Mouse (Mus musculus) A20 (cell line): ENCODE data around the gene Kitl.

ENCODE experiments used
- DNase-seq: peaks from one replicate; pipeline ENCODE4 v3.0.0-alpha.2; 2011; ENCODE audit warnings: low read depth, low spot score

Kitl gene

GRCm38 (mm10) chr10:100026778-100027177 lies 11.3 kb downstream of the Kitl start:
- DNase-seq: no peak

DNA sequence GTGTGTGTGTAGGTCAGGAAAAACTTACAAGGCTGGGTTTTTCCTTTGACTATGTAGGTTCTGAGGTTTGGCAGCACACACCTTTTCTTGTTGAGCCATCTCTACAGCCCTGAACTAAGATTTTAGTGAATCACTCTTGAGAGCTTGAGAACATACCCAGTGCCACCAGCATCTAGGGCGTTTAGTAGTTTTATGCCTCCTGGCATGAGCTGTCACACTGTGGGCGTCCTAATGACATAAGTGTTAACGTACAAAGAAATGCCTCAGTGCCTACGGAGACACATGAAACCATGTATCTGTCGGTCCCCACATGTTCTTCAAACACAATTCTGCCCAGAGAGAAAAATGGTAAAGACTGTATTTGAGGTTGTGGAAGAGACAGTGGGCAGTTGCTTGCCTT lies 15.0 kb downstream of the Kitl start:
- no peak for DNase-seq

DNA sequence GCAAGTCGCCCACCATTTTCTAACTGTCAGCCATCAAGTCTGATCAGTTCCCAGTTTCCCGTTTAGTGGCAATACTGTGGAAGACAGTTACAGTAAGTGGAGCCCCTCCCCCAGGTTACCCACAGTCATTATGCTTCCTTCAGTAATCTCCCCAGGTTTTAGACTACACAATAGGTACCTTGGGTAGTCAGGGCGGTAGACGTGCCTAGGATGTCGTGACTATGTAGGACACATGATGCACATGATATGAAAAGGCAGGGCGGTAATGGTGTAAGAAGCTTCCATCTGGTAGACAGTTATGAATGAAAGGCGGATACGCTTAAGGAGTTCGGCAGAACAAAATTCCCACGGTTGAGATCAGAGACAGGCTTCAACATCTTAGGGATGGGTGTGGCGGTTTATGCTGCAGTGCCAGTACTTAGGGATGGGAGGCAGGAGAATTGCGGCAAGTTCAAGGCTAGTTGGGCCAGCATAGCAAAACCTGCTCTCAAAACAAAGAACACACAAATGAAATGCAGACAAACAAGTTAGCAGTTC lies 15.6 kb downstream of the Kitl start:
- DNase-seq: no peak

- no peak for DNase-seq
These were observed 16.2 kb downstream of the Kitl start for GRCm38 (mm10) chr10:100031631-100032030.

- DNase-seq: peak; percentile 6
These were observed 17.1 kb downstream of the Kitl start for GRCm38 (mm10) chr10:100032566-100032965.

DNA sequence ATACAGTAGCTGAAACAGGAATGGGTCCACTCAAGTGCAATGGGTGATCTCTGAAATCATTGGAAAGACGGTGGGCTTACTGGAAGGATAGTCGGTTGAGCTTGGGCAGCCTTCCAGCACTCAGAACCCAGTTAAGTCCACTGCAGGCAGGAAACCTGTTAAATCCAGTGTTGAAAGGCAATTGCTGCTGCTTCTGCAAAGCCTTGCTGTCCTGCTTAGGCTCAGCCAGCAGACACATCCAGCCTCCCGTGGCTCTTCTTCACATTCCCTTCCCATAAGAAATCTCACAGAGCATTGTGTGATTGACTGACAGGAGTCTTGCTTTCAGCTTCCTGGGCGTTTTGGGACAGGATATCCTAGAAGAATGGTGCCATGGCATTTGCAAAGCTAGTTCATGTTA lies 20.6 kb downstream of the Kitl start:
- no peak for DNase-seq

- no peak for DNase-seq
These were observed 23.0 kb downstream of the Kitl start for GRCm38 (mm10) chr10:100038342-100038898.

GRCm38 (mm10) chr10:100038994-100039393 lies 23.6 kb downstream of the Kitl start:
- DNase-seq: no peak

DNA sequence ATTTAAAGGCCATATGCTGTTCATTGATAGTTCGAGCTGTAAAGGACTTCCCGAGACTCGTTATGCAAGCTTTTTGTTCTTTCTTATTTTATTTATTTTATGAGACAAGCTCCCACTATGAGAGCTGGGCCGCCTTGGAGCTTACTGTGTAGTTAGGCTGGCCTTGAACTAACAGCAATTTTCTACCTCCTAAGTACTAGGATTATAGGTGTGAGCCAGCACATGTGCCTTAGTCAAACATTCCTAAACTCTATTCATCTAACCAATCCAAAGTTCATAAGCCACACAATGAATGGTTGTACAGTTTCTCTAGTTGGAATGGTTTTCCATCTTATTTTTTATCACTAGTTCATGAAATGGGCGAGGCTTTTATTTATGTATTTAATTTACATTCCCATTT lies 28.3 kb downstream of the Kitl start:
- no peak for DNase-seq

DNA sequence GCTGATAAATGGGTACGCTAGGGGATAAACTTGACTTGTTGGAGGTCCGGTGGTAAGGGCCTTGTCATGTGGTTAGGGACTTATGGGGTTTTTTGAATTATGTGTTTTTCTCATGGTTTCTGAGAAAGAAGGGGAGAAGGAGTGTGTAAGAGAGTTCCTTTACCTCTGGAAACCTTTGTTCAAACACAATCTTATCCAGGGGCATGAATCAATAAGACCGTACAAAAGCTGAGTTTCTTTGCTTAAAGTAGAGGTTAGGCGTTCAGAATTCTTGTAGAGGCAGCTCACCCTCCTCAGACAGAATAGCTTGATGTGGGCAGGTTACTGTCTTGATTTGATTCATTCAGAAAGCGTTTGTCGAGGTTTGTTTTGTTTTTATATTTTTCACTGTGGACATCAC lies 28.7 kb downstream of the Kitl start:
- DNase-seq: no peak

DNA sequence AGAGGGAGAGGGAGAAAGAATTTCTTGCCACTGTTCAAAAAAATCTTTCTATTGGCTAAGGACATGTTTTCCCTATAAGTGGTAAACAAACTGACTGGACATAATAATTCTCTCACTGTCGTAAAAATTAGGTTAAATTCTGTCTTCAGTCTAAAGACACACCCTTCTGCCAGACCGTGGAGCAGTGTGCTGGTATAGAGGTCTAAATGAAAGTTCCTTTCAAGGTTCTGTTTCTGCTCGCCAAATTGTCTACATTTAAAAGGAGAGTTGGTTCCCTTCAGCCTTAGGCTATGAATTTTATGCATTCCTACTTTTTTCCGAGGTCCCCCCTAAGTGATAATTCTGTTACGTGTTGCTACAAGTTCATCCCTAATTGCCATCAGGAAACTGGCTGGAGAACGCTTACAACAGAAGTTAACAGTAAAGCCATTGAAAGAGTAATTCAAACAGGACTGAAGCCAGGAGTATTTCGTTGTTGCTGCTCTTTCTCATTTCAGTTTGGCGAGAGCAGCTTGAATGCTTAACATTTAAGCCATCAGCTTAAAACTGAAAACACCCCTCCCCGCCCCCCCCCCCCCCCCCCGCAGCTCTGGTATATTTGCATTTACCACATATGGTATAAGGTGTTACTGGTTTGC lies 35.8 kb downstream of the Kitl start:
- no peak for DNase-seq

GRCm38 (mm10) chr10:100052404-100052803 lies 37.0 kb downstream of the Kitl start:
- DNase-seq: no peak

DNA sequence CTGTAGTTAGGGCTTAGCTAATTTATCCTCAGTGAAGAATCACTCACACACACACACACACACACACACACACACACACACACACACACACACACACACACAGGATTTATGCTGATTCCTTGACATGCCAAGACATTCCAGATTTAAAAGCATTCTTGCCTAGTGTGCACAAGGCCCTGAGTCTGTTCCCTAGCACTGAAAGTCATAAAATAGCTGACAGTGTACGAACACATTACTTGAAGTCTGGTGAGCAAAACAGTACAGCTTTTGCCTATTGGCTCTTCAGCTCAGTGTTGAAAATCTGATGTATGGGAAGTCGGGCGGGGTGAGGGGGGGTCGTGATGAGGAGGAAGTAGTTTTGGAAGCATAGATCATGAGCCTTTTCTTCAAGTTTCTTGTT lies 37.5 kb downstream of the Kitl start:
- DNase-seq: no peak

GRCm38 (mm10) chr10:100054006-100054405 lies 38.6 kb downstream of the Kitl start:
- no peak for DNase-seq

DNA sequence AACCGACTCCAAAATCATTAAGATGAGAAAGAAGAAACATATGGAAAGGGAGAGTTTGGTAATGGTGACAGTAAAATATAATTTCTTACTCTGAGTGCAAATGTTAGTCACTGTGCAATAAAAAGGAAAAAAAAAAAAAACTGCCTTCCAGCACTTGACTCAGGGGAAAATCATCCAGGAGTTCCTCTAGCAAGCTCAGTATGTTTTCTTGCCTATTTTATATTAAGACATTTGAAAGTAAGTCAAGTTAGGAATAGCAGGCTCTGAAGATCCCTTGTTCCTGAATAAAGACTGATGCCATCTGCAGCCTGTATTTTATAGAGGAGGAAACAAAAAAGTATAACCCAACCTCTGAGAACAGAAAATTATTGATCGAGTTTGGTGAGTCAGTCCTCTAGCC lies 39.7 kb downstream of the Kitl start:
- DNase-seq: no peak

- DNase-seq: no peak
These were observed 41.7 kb downstream of the Kitl start for GRCm38 (mm10) chr10:100057106-100057623.

- no peak for DNase-seq
These were observed 43.9 kb downstream of the Kitl start for GRCm38 (mm10) chr10:100059356-100059755.

GRCm38 (mm10) chr10:100065529-100066301 lies 50.3 kb downstream of the Kitl start:
- no peak for DNase-seq

DNA sequence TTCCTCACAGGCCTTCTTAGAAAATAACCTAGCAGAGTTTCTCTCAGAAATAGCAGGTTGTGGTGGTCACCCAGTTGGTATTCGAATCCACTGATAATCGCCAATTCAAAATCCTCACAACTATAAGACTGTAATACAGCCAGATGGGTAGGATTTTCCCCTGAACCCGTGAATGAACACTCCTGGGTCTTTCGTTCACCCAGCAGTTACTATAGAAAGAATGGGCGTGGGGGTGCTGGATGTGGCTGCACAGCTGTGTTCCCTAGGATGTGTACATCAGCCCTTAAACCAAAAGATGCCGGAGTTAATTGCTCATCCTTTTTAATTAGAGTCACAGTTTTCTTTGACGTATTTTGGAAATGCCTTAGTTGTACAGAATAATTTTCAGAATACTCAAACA lies 50.9 kb downstream of the Kitl start:
- DNase-seq: no peak

DNA sequence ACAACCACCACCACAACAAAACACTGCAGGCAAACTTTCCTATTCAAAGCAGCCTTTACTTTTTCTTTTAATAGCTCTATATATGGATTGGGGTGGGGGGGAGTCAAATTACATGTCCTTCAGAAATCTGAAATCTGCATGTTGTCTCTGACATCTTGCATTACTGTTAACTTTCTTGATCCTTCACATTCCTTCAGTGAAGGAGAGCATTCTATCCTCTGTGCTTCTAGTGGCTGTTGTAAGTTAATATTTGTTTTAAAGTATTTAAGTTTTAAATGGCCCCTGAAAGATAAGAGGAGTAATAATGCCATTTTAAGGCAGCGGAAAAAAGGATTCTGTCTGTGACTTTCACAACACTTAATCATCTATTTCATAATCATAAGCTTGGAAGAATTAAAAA lies 57.2 kb downstream of the Kitl start:
- DNase-seq: no peak

GRCm38 (mm10) chr10:100073092-100073491 lies 57.7 kb downstream of the Kitl start:
- no peak for DNase-seq

DNA sequence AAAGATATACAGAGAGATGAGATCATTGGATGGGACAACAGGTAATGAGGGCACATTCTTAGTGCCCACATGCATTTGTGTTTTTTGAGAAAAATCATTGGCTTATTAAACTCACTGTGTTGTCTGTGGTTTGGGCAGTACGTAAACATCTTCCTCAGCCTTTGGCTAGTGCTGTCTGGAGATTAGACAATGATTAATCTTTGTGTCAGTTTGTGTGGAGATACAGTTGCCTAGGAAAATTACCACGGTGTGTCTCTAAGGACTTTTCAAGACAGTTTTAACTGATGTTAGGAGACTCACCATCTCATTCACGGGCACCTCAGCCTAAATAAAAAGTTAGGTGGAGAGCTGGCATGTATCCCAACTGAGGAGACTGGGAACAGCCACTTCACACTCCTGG lies 85.7 kb downstream of the Kitl start:
- no peak for DNase-seq

DNA sequence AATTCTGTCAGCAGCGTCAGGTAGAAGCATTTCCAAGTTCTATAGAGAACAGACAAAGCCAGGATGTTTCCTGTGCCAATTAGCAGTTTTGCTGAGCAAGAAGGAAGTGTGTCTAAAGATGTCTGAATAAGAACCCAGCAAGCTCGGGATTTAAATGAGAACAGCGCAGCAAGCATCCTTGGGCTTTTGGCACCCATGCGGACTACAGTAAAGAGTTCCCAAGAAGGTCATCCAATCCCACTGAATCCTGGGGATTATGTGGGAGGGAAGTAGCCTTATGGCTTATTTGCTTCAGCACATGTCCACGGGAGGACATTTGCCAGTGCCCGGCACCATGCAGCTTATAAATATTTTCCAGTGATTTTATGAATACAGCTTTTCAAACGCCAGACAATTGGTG lies 95.8 kb downstream of the Kitl start:
- no peak for DNase-seq
